Mouse (Mus musculus): ENCODE measurements around the gene Ccpg1. TPM values are rescaled to one million over a fixed set of nuclear protein-coding genes. Genes with fewer than 3 reads are reported as not detected.

The Ccpg1 gene
- polyA plus RNA-seq, 1 experiment: 9.5 TPM

DNA sequence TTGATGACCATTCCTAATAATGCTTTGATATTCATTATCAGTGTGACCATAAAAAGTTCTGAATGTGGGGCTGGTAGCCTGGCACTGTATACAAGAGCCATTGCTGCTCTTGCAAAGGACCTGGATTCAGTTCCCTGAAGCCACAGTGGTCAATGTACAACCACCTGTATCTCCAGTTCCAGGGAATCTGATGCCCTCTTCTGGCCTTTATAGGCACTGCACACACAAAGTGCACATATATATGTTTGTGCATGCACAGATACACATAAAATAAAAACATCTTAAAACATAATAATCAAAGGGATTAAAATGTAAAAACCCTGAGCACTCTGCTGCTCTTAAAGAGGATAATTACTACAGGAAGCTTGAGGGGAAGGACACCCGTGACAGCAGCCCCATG, 38.2 kb upstream of the Ccpg1 start:
- H3K4me3 ChIP-seq: no peak overlapping the region
- no peaks in the 10 kb centered on the region for H3K36me3 ChIP-seq (ENCODE audit: control insufficient read depth, insufficient read depth)
- no peaks in the 10 kb centered on the region for H3K79me2 ChIP-seq (ENCODE audit: control insufficient read depth, insufficient read depth)
- H3K27me3 ChIP-seq (ENCODE audit: control insufficient read depth, insufficient read depth, insufficient read length): peaks cover 7% of the 10 kb centered on the region
- H3ac ChIP-seq (ENCODE audit: control insufficient read depth, insufficient read length): no peak overlapping the region
- no peak overlapping the region for H3K4me2 ChIP-seq (ENCODE audit: low read depth)
- TF ChIP-seq MYOG (IDR thresholded peaks at IDR 0.05; ENCODE audit: control insufficient read depth in 1 of 3, insufficient read depth in 1 of 3, insufficient read length in 2 of 3, low read depth in 2 of 3): no peak
- TF ChIP-seq POLR2AphosphoS2 (IDR thresholded peaks at IDR 0.05; ENCODE audit: insufficient read length, low read depth): no peak
- no peak for TF ChIP-seq MAX (IDR thresholded peaks at IDR 0.05; ENCODE audit: low read depth)
- no peak for TF ChIP-seq TCF12 (IDR thresholded peaks at IDR 0.05; ENCODE audit: insufficient read depth, poor library complexity, severe bottlenecking)
- TF ChIP-seq TCF3 (IDR thresholded peaks at IDR 0.05; ENCODE audit: insufficient read length, low read depth): no peak
- no peak for TF ChIP-seq CEBPB (IDR thresholded peaks at IDR 0.05; ENCODE audit: insufficient read depth, poor library complexity, severe bottlenecking)
- no peak for TF ChIP-seq POLR2A (IDR thresholded peaks at IDR 0.05; ENCODE audit: insufficient read length, low read depth)
- no peak for TF ChIP-seq USF1 (IDR thresholded peaks at IDR 0.05; ENCODE audit: low read depth)
- no peak for TF ChIP-seq SRF (IDR thresholded peaks at IDR 0.05; ENCODE audit: control insufficient read depth, insufficient read length, low read depth)
- no peak for TF ChIP-seq E2F4 (IDR thresholded peaks at IDR 0.05; ENCODE audit: insufficient read depth)
- no peak for TF ChIP-seq REST (IDR thresholded peaks at IDR 0.05; ENCODE audit: insufficient read depth, insufficient read length)
- no peak for TF ChIP-seq MYOD1 (IDR thresholded peaks at IDR 0.05; ENCODE audit: control insufficient read depth in 1 of 3, insufficient read length in 2 of 3, low read depth in 2 of 3)

DNA sequence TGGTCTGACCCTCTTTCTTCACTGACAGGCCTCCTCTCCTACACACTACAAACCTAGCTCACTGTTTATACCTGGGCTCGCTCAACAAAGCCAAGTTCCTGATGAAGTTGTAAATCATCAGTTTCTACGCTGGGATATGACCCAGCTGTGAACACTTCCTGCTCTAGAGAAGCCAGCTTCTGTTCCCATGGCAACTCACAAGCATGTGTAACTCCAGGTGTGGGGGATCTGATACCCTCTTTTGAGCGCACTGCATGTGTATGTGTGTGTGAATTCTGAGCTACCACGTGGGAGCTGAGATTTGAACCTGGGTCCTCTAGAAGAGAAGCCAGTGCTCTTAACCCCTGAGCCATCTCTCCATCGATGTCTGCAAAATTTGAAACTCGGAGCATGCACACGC, 35.7 kb upstream of the Ccpg1 start:
- no peak for TF ChIP-seq POLR2A (IDR thresholded peaks at IDR 0.05; ENCODE audit: insufficient read length, low read depth)
- TF ChIP-seq CEBPB (IDR thresholded peaks at IDR 0.05; ENCODE audit: insufficient read depth, poor library complexity, severe bottlenecking): no peak
- no peak for TF ChIP-seq MAX (IDR thresholded peaks at IDR 0.05; ENCODE audit: low read depth)
- TF ChIP-seq USF1 (IDR thresholded peaks at IDR 0.05; ENCODE audit: low read depth): no peak
- no peak for TF ChIP-seq REST (IDR thresholded peaks at IDR 0.05; ENCODE audit: insufficient read depth, insufficient read length)
- Histone ChIP-seq H3K79me2 (ENCODE audit: control insufficient read depth, insufficient read depth) (no peaks in the 10 kb centered on the region), H3ac (ENCODE audit: control insufficient read depth, insufficient read length) (no peak overlapping the region), H3K27me3 (ENCODE audit: control insufficient read depth, insufficient read depth, insufficient read length) (peaks cover 7% of the 10 kb centered on the region), H3K4me3 (no peak overlapping the region), H3K36me3 (ENCODE audit: control insufficient read depth, insufficient read depth) (no peaks in the 10 kb centered on the region), H3K4me2 (ENCODE audit: low read depth) (no peak overlapping the region)

DNA sequence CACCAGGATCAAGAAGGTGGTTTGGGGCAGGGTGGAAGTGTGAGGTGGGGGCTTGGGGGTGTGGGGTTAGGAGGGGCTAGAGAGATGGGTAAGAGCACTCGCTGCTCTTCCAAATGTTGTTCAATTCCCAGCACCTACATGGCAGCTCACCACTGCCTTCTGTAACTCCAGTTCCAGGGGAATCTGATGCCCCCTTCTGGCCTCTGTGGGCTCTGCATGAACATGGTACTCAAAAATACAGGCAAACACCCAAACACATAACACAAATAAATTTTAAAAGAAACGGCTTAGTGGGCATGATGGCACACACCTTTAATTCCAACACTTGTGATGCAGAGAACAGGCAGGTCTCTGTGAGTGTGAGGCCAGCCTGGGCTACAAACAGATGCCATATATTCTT, 30.5 kb upstream of the Ccpg1 start:
- TF ChIP-seq MYOD1 (IDR thresholded peaks at IDR 0.05; ENCODE audit: control insufficient read depth in 1 of 3, insufficient read length in 2 of 3, low read depth in 2 of 3): no peak
- TF ChIP-seq POLR2AphosphoS2 (IDR thresholded peaks at IDR 0.05; ENCODE audit: insufficient read length, low read depth): no peak
- no peak for TF ChIP-seq CEBPB (IDR thresholded peaks at IDR 0.05; ENCODE audit: insufficient read depth, poor library complexity, severe bottlenecking)
- TF ChIP-seq TCF3 (IDR thresholded peaks at IDR 0.05; ENCODE audit: insufficient read length, low read depth): no peak
- TF ChIP-seq REST (IDR thresholded peaks at IDR 0.05; ENCODE audit: insufficient read depth, insufficient read length): no peak
- TF ChIP-seq TCF12 (IDR thresholded peaks at IDR 0.05; ENCODE audit: insufficient read depth, poor library complexity, severe bottlenecking): no peak
- no peak for TF ChIP-seq E2F4 (IDR thresholded peaks at IDR 0.05; ENCODE audit: insufficient read depth)
- no peak for TF ChIP-seq USF1 (IDR thresholded peaks at IDR 0.05; ENCODE audit: low read depth)
- no peak for TF ChIP-seq MAX (IDR thresholded peaks at IDR 0.05; ENCODE audit: low read depth)
- TF ChIP-seq POLR2A (IDR thresholded peaks at IDR 0.05; ENCODE audit: insufficient read length, low read depth): no peak
- no peak for TF ChIP-seq MYOG (IDR thresholded peaks at IDR 0.05; ENCODE audit: control insufficient read depth in 1 of 3, insufficient read depth in 1 of 3, insufficient read length in 2 of 3, low read depth in 2 of 3)
- no peak for TF ChIP-seq SRF (IDR thresholded peaks at IDR 0.05; ENCODE audit: control insufficient read depth, insufficient read length, low read depth)
- Histone ChIP-seq H3K79me2 (ENCODE audit: control insufficient read depth, insufficient read depth) (no peaks in the 10 kb centered on the region), H3ac (ENCODE audit: control insufficient read depth, insufficient read length) (no peak overlapping the region), H3K27me3 (ENCODE audit: control insufficient read depth, insufficient read depth, insufficient read length) (peaks cover 7% of the 10 kb centered on the region), H3K4me2 (ENCODE audit: low read depth) (no peak overlapping the region), H3K36me3 (ENCODE audit: control insufficient read depth, insufficient read depth) (no peaks in the 10 kb centered on the region), H3K4me3 (no peak overlapping the region)

DNA sequence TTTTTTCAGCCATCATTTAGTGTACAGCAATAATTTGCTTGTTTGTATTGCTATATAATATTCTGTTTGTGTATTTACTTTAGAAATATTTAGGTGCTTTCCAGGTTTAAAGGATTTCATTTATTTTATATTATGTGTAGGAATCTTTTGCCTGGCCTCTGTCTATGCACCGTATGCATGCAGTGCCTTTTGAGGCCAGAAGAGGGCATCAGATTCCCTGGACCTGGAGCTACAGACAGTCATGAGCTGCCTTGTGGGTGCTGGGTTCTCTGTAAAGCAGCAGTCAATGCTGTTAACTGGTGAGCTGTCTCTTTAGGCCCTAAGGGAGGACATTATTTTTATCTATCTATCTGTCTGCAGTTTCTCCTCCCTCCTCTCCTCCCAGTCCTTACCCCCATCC, 29.7 kb upstream of the Ccpg1 start:
- Histone ChIP-seq H3K27me3 (ENCODE audit: control insufficient read depth, insufficient read depth, insufficient read length) (peaks cover 5% of the 10 kb centered on the region), H3K4me2 (ENCODE audit: low read depth) (no peak overlapping the region), H3ac (ENCODE audit: control insufficient read depth, insufficient read length) (no peak overlapping the region), H3K36me3 (ENCODE audit: control insufficient read depth, insufficient read depth) (no peaks in the 10 kb centered on the region), H3K79me2 (ENCODE audit: control insufficient read depth, insufficient read depth) (no peaks in the 10 kb centered on the region), H3K4me3 (no peak overlapping the region)
- TF ChIP-seq MAX (IDR thresholded peaks at IDR 0.05; ENCODE audit: low read depth) (no peak), SRF (IDR thresholded peaks at IDR 0.05; ENCODE audit: control insufficient read depth, insufficient read length, low read depth) (no peak), MYOD1 (IDR thresholded peaks at IDR 0.05; ENCODE audit: control insufficient read depth in 1 of 3, insufficient read length in 2 of 3, low read depth in 2 of 3) (no peak), TCF12 (IDR thresholded peaks at IDR 0.05; ENCODE audit: insufficient read depth, poor library complexity, severe bottlenecking) (no peak), E2F4 (IDR thresholded peaks at IDR 0.05; ENCODE audit: insufficient read depth) (no peak), TCF3 (IDR thresholded peaks at IDR 0.05; ENCODE audit: insufficient read length, low read depth) (no peak), POLR2A (IDR thresholded peaks at IDR 0.05; ENCODE audit: insufficient read length, low read depth) (no peak), USF1 (IDR thresholded peaks at IDR 0.05; ENCODE audit: low read depth) (no peak)
